Mouse (Mus musculus) limb, embryonic 14.5 days (tissue): Measurements from ENCODE around the gene Dusp16. TPM values are rescaled to one million over a fixed set of nuclear protein-coding genes. Genes with fewer than 3 reads are reported as not detected.

Experiments
- ATAC-seq: fragments of 200-750 bp; cut with Nextera tagmentation; 2 replicates; pipeline ENCODE4 v1.8.0; 2017; ENCODE audit warnings: low read depth, moderate number of reproducible peaks, moderate TSS enrichment; ENCODE audit not compliant: low FRiP score
- DNase-seq: peaks from one replicate; pipeline ENCODE4 v3.0.0-alpha.2; 2015; ENCODE audit warnings: low spot score
- H3K27ac ChIP-seq: fragments of 300-500 bp; sonication (generic); replicated peaks from 2 replicates; pipeline ENCODE4 v1.5.1; 2014; ENCODE audit warnings: low read depth, mild to moderate bottlenecking, low read length, moderate library complexity, mixed read lengths
- H3K27me3 ChIP-seq: fragments of 300-500 bp; sonication (generic); 2 replicates; pipeline ENCODE4 v1.6.1; 2014; ENCODE audit warnings: low read length, mixed read lengths; ENCODE audit not compliant: control insufficient read depth, insufficient read depth
- H3K36me3 ChIP-seq: fragments of 300-500 bp; sonication (generic); 2 replicates; pipeline ENCODE4 v1.6.1; 2014; ENCODE audit warnings: mild to moderate bottlenecking, low read length, moderate library complexity, mixed read lengths; ENCODE audit not compliant: control insufficient read depth, insufficient read depth
- H3K4me1 ChIP-seq: fragments of 300-500 bp; sonication (generic); 2 replicates; pipeline ENCODE4 v1.6.1; 2014; ENCODE audit warnings: antibody characterized with exemption, low read length, mixed read lengths; ENCODE audit not compliant: control insufficient read depth, insufficient read depth
- H3K4me2 ChIP-seq: fragments of 300-500 bp; sonication (generic); replicated peaks from 2 replicates; pipeline ENCODE4 v1.6.1; 2014; ENCODE audit warnings: low read depth, mild to moderate bottlenecking, low read length, moderate library complexity; ENCODE audit not compliant: severe bottlenecking
- H3K4me3 ChIP-seq: fragments of 300-500 bp; sonication (generic); replicated peaks from 2 replicates; pipeline ENCODE4 v1.5.1; 2014; ENCODE audit warnings: low read length
- H3K9ac ChIP-seq: fragments of 300-500 bp; sonication (generic); 2 replicates; pipeline ENCODE4 v1.6.1; 2014; ENCODE audit warnings: mild to moderate bottlenecking, low read depth, low read length, moderate library complexity; ENCODE audit not compliant: severe bottlenecking
- H3K9me3 ChIP-seq: fragments of 300-500 bp; sonication (generic); 2 replicates; pipeline ENCODE4 v1.6.1; 2016; ENCODE audit warnings: low read length; ENCODE audit not compliant: control insufficient read depth
- POLR2A ChIP-seq: fragments of 200-500 bp; IDR thresholded peaks from 2 replicates; pipeline ENCODE4 v1.8.0; 2012; ENCODE audit warnings: inconsistent platforms, mild to moderate bottlenecking, moderate library complexity, borderline replicate concordance; ENCODE audit not compliant: insufficient read depth, insufficient read length; ENCODE audit errors: extremely low read depth
- WGBS: fragments of 180-500 bp; shearing (Covaris S2); extraction: QIAGEN DNeasy Blood & Tissue Kit; methylation state at CpG from one replicate; pipeline ENCODE4 v1.1.7; 2014; 5-methylcytosine and 5-hydroxymethylcytosine counted together
- polyA plus RNA-seq, 2 experiments: library from polyadenylated mRNA; depleted of rRNA in 1 of 2; stranded (reverse) in 1 of 2; unstranded in 1 of 2; fragments of >200 nt; fragmentation: Nextera tagmentation in 1 of 2; extraction: Ambion mirVana in 1 of 2; gene quantifications; 2 replicates each; pipeline versions ENCODE4 v1.2.1 to v1.2.3; 2012 to 2014

The Dusp16 gene
- polyA plus RNA-seq, 2 experiments: 19.2 to 24.6 TPM

GRCm38 (mm10) chr6:134722906-134723305 is 69.5 kb downstream of the Dusp16 start:
- no peak for TF ChIP-seq POLR2A
- H3K36me3 ChIP-seq: peaks cover 69% of the 10 kb centered on the region
- H3K27me3 ChIP-seq: no peaks in the 10 kb centered on the region
- no peak overlapping the region for H3K27ac ChIP-seq
- H3K4me2 ChIP-seq: no peak overlapping the region
- WGBS: 94% methylated on average over 8 of the region's 8 CpGs
- H3K4me1 ChIP-seq: no peaks in the 10 kb centered on the region
- H3K9me3 ChIP-seq: no peaks in the 10 kb centered on the region
- H3K4me3 ChIP-seq: no peak overlapping the region
- no peak overlapping the region for H3K9ac ChIP-seq
- DNase-seq (no peak), ATAC-seq (no peak)

GRCm38 (mm10) chr6:134721729-134722269 is 70.6 kb downstream of the Dusp16 start:
- WGBS: 68% methylated on average over 6 of the region's 6 CpGs
- Histone ChIP-seq H3K27me3 (no peaks in the 10 kb centered on the region), H3K4me2 (no peak overlapping the region), H3K4me1 (no peaks in the 10 kb centered on the region), H3K27ac (no peak overlapping the region), H3K9ac (no peak overlapping the region), H3K9me3 (no peaks in the 10 kb centered on the region), H3K4me3 (no peak overlapping the region), H3K36me3 (peaks cover 72% of the 10 kb centered on the region)
- peak; percentile 42 for DNase-seq
- no peak for TF ChIP-seq POLR2A
- peak; percentile 84 for ATAC-seq

DNA sequence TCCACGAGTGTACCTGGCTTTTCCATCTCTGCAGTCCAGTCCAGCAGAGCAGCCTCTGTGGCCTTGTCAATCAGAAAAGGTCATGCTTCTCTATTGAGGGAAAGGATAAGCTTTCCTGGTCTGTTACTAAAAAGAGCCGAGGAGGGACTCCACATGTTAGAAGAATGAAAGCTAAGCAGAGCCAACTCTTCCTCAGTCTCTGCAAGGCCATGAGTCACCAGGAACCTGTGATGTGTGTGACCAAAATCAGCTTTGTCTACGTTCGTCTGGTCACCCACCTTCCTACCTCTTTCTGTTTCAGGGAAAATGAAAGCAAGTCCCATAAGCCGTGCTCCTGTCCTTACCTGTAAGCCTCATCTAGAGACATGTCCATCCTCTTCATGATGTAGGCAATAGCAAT is 72.3 kb downstream of the Dusp16 start:
- no peak for DNase-seq
- Histone ChIP-seq H3K36me3 (peaks cover 64% of the 10 kb centered on the region), H3K4me1 (no peaks in the 10 kb centered on the region), H3K4me3 (no peak overlapping the region), H3K9ac (no peak overlapping the region), H3K9me3 (no peaks in the 10 kb centered on the region), H3K27me3 (no peaks in the 10 kb centered on the region), H3K27ac (no peak overlapping the region), H3K4me2 (no peak overlapping the region)
- no peak for TF ChIP-seq POLR2A
- WGBS: 94% methylated on average over 5 of the region's 5 CpGs
- ATAC-seq: no peak

DNA sequence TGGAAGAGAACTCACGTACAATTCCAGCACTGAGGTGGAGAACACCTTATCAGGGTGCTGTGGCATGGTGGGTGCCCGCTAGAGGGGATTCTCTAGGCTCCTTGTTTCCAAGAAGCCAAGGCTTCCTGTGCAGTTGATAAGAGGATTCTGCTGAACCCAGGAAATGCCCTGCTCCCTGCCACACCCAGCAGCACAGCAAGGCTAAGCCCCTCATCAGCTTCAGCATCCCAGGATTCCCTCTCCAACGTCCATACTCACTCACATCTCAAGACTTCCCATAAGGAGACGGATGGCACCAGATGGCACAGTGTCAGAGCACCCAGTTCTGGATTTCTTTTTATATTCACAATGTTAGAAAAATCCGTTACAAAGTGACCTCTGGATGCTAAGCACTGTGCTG is 73.3 kb downstream of the Dusp16 start:
- Histone ChIP-seq H3K4me1 (no peaks in the 10 kb centered on the region), H3K9me3 (no peaks in the 10 kb centered on the region), H3K4me2 (no peak overlapping the region), H3K9ac (no peak overlapping the region), H3K27me3 (no peaks in the 10 kb centered on the region), H3K27ac (no peak overlapping the region), H3K4me3 (no peak overlapping the region), H3K36me3 (peaks cover 56% of the 10 kb centered on the region)
- WGBS: 86% methylated on average over 5 of the region's 5 CpGs
- ATAC-seq: no peak
- no peak for DNase-seq
- no peak for TF ChIP-seq POLR2A

DNA sequence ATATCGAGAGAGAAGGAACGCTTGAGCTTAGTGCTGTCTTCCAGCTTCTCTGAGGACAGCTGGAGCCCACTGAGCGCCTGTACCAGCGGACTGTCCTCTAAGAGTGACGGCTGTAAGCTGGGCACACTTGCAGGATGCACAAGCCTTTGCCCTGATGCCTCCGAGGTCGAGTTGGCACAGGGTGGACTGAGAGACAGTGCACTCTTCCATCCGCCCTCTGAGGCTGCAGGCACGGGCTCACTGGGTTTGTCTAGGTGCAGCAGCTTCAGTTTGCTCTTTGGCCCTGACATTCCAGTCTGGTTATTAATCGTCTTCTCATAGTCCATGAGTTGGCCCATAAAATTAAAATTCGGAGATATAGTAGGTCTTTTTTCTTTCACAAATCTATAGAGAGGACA is 73.8 kb downstream of the Dusp16 start:
- Histone ChIP-seq H3K9ac (no peak overlapping the region), H3K27me3 (no peaks in the 10 kb centered on the region), H3K27ac (no peak overlapping the region), H3K4me1 (no peaks in the 10 kb centered on the region), H3K4me3 (no peak overlapping the region), H3K9me3 (no peaks in the 10 kb centered on the region), H3K36me3 (peaks cover 52% of the 10 kb centered on the region), H3K4me2 (no peak overlapping the region)
- DNase-seq (no peak), ATAC-seq (no peak)
- WGBS: 87% methylated on average over 11 of the region's 11 CpGs
- TF ChIP-seq POLR2A: no peak

DNA sequence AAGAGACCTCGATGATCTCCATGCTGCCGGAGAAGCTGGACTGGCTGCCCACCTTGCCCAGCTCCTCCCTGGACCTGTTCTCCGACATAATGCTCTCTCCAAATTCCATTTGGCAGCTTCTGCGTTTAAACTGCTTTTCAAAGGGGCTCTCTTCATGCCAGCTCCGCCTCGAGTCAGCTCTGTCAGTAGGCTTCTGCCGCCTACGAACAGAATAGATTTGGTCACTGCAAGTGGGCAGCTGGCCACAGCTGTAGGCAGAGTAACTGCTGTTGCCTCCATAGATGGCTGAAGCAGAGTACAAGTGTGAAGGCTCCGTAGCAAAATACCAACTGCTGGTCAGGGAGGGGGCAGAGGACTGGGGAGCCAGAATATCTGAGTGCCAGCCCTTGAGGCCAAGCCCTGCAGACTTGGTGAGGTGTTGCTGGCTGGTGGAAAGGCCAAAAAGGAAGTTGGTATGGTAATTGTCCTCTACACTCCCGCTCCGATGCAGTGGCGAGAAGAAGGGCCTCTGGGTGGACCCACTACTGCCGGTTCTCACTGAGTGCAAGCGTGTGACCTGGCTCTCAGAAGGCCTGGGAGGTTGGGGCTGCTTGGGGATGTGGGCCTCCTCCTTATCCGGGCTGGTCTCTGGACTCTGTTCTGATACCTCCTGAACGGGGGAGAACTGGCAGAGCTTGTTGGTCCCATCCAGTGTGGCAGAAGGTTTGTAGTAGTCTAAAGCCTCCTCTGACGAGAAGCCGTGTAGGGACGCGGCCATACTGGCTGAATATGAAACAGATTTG is 74.3 kb downstream of the Dusp16 start:
- H3K4me2 ChIP-seq: no peak overlapping the region
- H3K4me1 ChIP-seq: no peaks in the 10 kb centered on the region
- no peak for TF ChIP-seq POLR2A
- no peak overlapping the region for H3K27ac ChIP-seq
- peaks cover 46% of the 10 kb centered on the region for H3K36me3 ChIP-seq
- no peak overlapping the region for H3K4me3 ChIP-seq
- no peak for DNase-seq
- H3K27me3 ChIP-seq: no peaks in the 10 kb centered on the region
- no peak for ATAC-seq
- WGBS: 91% methylated on average over 20 of the region's 20 CpGs
- no peaks in the 10 kb centered on the region for H3K9me3 ChIP-seq
- H3K9ac ChIP-seq: no peak overlapping the region
